Mouse (Mus musculus) regulatory T cell (primary cell): ENCODE data around the gene Olfr457.
"Not testable (repeated sequence)": the region's sequence is repeated elsewhere in the genome, so short reads cannot be mapped to it uniquely, and the experiment has no call there.

Experiments used
- in situ Hi-C: fragments of 300-600 bp; cut with MboI, MseI; formaldehyde crosslinking; loops from one replicate; pipeline ENCODE4 v1.15.1; 2025; ENCODE audit warnings: high pct_unique_total_duplicates

Olfr457 gene

DNA sequence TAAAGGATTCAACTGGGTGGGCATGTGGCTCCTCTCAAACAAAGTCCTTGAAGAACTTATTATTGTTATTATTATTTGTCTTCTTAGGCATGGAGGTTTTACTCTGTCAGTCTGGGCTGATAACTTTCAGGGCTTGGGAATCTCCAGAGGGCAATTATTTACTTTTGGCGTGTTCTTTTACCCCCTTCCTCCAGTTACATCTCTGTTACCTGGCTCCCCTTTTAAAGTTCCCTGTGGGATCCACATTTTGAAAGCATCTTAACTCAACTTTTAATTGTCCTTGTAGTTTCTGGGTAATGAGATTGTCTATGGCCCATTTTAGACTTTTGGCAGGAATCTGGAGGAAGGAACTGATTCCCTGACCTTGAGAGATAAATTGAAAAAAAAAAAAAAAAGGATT is at the start of gene Olfr457:
Gene Olfr457 (minus strand): TSS at position 101 of the 400 bp plus-strand sequence.
- in situ Hi-C loops, result no loop called here

DNA sequence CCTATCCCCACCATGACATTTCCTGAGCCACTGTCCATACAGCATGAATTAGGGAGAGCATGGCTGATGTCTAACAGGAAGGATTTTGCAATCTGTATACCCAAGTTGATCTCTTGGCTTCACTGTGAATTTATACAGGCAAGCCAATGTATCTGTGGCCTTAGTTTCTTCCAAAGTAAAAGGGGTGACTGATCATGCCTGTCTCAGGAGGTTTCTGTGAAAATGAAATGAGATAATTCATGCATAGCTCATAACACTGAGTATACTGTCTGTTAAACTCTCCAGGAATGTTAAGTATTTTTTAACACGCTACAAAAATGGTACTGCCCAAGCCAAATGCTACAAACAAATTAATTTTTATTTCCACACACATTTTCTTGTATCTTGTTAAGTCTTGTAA is 37.3 kb upstream of the Olfr457 start:
- in situ Hi-C loops, result no loop called here

DNA sequence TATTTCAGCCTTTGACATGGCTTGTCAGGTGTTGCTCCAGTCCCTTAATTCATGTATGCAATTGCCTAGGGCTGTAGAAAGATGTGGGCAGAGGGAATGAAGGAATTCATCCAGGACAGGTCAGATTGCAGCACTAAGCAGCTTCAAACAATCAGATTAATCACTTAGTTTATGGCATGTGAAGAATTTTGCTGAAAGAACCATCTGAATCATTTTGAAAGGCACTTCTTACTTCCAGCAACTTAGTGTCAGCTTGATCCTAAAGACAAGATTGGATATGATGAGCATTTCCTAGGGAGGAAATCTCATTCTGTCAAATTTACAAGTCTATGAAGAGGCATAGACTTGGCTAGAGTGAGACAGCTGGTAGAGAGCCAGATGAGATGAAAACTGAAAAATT is 33.2 kb upstream of the Olfr457 start:
- in situ Hi-C loops, result no loop called here

DNA sequence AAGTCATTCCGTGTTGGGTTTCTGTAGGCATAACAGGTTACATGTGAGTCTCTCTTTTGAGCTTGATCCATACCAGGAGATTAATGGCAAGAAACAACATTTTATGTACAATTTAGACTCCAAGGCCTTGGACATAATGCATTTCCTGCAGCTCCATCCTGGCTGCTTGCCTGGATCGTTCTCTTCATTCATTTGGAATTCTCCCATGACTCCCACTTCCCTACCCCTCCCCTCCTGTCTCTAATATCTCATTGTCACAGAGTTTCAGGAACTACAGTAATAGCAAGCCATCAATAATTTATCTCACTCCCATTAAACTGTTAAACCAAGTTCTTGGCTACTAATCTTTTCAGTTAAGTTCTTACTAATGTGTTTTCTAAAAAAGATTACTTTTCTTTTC is 27.3 kb upstream of the Olfr457 start:
- in situ Hi-C loops, result no loop called here

DNA sequence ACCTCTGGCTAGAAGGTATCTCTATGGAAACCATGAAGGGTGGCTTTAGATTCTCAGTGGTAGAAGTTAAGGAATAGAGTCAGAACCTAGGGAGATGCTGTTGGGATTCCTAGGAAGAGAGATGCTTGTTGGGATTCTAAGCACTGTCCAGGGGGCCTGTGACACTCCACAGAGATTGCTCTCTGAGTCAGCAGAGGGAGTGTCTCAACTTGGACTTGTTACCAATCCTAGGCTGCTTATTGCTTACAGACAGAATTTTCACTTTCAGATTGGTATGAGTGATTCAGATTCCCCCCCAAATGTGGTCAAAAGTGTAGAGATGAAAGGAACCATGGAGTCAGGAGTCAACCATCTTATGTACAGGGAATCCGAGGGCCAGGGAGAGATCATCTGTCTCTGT is 13.6 kb upstream of the Olfr457 start:
- in situ Hi-C loops, result no loop called here

DNA sequence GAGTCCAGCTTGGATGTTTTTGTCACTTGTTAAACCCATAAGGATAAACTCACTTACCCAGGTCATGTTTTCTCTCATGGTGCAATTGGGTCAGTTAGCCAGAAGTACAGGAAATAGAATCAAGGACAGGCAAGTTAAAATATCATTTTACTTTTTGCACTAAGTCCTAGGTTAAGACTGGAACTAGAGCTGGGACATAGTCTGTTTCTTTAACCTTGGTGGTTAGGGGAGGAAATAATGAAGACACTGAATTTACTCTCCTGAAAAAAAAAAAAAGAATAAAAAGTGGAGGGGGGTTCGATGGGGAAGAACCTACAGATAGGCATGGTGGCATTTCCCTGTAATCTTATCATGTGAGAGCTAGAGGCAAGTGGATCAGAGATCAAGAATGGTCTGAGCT is 11.0 kb upstream of the Olfr457 start, which contains the start of gene Olfr456:
Gene Olfr456 (minus strand): TSS at position 101 of the 400 bp plus-strand sequence.
- in situ Hi-C loops, result no loop called here

DNA sequence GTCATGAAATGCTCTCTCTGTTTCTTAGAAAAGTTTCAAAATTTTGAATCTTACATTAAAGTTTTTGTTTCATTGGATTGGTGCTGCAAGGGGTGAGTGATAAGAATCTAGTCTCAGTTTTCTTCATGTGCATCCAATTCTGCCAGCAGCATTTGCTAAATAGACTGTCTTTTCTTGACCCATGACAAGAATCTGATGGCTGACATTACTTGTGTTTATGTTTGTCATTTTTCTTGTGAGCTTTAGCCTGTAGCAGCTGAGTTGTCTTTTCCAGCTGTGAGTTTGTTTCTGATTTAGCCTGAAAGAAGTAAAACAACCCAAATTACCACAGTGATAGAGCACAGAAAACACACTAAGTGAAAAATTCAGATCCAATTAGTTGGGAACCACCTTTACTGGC is 8.5 kb upstream of the Olfr457 start:
- in situ Hi-C loops, result no loop called here

DNA sequence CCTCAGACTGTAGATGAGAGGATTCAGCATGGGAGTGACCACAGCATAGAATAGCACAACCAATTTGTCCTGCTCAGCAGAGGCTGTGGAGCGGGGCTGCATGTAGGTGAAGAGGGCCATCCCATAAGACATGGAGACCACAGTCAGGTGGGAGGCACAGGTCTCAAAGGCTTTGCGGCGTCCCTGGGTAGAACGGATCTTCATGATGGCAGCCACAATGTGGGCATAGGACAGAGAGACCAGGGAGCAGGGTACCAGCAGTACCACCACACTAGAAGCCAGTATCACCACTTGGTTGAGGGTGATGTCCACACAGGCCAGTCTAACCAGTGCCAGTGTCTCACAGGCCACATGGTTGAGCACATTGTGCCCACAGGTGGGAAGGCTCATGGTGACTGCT is 4.8 kb downstream of the Olfr457 start:
- in situ Hi-C loops, result not testable (repeated sequence)

DNA sequence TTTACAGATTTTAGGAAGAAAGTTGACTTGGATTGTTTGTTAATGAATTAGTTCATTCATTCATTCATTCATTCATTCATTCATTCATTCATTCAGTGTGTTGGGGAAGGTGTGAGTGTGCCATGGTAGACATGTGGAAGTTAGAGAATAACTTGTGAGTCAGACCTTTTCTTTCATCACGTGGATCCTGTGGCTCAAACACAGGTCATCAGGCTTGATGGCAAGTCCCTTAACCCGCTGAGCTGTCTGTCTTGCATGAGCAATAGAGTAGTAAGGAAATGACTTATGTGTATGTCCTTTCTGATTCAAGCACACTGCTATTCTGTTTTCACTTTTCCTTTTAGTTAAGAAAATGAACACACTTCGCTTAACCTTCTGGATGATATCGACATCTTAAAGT is 5.6 kb downstream of the Olfr457 start:
- in situ Hi-C loops, result no loop called here

DNA sequence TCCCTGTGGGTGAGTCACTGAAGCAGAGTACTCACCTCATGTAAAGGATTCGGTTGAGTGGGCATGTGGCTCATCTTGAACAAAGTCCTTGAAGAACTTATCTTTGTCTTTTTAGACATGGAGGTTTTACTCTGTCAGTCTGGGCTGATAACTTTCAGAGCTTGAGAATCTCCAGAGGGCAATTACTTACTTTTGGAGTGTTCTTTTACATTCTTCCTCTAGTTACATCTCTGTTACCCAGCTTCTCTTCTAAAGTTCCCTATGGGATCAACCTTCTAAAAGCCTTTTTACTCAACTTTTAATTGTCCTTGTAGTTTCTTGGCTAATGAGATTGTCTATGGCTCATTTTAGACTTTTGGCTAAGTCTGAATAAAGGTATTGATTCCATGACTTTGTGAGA is 11.0 kb downstream of the Olfr457 start, which contains the start of gene Olfr458:
Gene Olfr458 (minus strand): TSS at position 101 of the 400 bp plus-strand sequence.
- in situ Hi-C loops, result no loop called here

DNA sequence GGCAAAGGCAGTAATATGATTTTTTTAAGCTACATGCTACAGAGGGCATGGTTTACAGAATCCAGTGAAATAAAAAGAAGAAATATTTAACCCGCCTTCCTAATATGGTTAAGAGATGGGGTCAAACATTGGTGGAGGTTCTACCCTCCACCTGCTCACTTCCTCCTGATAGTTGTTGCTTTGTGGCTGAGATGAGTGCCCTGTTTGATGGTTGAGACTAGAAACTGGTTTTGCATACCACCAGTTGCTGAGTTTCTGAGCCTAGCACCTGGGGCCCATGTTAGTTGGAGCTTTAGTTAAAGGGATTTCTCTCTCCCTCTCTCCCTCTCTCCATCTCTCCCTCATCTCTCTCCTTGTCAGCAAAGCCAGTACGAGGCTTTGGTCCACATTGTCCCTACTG is 28.8 kb downstream of the Olfr457 start:
- in situ Hi-C loops, result no loop called here

DNA sequence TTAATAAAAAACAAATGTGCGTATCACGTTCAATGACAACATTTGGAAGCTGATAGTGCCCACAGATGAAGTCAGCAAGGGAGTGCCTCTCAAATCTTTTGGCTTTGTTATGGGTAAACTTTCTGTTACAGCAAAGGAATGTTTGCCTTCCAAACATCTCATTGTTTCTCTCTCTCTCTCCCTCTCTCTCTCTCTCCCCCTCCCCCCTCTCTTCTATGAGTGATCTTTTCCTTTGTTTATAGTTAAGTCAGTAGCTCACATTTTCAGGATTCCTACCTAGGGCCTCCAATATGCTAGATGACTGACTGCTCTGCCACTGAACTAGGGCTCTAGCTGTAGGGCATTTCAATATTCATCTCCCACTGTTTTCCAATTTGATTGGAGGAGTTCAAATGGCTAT is 31.6 kb downstream of the Olfr457 start:
- in situ Hi-C loops, result no loop called here

DNA sequence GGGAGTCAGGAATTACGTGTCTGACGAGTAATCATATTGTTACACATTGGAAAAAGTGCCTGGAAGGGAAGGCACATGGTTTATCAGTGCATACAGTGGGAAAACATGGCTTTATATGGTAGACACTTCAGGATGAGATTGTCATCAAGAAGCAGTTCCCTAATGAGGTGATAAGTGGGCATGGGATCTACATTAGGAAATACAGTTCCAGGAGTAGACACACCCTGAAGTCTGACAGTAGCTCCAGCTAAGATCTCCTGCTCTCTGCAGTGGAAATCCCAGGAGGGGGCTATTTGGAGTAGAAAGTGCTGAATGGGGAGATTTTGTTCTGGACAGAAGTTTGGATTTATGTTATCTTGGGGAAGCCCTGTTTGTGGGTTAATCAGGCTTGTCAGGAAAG is 34.7 kb downstream of the Olfr457 start:
- in situ Hi-C loops, result no loop called here

DNA sequence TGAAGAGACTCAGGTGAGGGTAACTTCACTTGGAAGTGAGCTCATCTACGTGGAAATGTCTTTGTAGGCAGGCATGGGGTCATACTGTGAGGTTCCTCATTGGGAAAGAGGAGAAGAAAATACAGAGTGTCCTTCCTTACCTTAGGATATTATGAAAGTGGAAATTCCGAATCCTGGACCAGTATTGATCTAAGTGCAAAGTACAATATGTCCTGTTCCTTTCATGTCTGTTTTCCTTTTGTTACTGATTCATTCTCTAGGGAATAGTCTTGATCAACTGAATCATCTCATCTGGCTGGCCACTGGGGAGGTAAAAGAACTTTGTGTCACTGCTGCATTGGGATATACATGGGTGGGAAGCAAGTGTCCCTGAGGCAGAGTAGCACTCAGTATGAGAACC is 40.6 kb downstream of the Olfr457 start:
- in situ Hi-C loops, result no loop called here

DNA sequence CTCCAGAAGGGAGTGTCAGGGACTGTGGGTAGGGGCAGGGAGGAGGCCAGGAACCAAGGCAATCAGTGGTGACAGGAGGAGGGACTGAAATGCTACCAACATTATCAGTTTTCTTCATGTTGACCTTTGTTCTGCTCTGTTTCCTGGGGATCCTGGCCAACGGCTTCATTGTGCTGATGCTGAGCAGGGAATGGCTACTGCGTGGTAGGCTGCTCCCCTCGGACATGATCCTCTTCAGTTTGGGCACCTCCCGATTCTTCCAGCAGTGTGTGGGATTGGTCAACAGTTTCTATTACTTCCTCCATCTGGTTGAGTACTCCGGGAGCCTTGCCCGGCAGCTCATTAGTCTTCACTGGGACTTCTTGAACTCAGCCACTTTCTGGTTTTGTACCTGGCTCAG is 41.7 kb downstream of the Olfr457 start, which contains the start of gene Tas2r126:
Gene Tas2r126 (plus strand): TSS at position 90 of the 400 bp plus-strand sequence.
- in situ Hi-C loops, result no loop called here

DNA sequence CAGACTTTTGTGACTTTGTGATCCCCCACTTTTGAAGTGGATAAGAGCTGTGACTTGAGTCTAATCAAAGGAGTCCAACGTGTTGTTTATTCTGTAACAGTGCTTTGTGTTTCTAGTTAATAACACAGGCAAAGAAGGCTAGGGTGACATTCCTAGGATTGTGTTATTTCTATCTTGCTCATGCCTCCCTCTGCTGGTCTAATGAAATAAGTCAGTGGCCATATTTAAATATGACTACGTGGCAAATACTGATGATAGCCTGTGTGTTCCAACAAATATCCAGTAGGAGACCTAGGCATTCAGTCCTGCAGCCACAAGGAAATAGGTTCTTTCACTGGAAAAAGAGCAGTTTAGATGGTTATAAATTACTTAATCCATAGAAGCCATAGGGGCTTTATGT is 42.6 kb downstream of the Olfr457 start:
- in situ Hi-C loops, result no loop called here

DNA sequence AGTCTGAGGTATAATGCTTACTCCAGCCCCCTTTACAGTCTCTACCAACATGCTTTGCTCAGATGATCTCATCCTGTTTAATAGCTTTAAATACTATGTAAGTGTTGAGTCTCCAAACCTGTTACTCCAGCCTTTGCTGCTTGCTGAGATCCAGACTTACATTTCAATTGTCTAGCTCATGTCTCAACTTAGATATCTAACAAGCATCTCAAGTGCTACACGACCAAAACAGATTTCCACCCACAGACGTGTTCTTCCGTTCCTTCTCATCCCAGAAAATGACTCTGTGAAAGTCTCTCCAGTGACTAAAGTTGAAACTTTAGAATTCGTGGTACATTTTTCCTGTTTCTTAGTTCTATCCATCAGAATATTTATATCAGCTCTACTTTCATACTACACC is 49.8 kb downstream of the Olfr457 start:
- in situ Hi-C loops, result no loop called here

DNA sequence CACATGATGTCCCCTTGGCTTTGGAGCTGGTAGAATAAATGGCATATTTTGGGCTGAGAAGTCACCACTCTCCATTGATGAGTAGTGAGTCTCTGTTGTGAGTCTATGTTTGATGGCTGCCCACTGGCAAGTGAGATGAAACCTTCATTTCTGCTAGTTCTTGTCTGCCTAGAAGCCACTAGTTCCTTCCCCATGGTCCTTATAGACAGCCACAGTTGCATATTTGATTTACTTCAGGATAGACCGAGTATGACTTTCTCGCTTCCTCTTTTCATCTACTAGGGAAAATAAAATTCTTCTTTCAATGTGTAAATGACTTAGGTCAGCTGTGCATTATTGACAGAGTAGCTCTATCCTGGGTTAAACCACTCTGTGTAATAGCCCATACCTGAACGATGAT is 51.7 kb downstream of the Olfr457 start:
- in situ Hi-C loops, result no loop called here

DNA sequence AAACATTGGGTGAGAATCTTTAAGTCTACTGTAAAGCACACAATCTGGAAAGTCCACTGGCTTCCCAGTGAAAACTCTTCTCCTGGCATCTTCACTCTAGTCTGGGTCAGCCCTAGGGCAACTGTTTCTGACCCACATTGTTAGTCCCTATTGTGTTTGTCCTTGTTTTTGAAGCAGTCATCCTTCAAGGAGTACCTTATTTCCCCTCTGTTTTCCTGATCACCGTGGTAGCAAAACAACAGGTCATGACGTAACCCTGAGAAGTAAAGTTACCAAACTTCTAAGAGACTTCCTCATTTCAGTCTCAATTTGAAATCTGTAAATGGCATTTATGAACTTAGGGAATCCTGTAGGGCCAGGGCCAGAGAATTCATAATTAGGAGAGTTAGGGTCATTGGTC is 54.7 kb downstream of the Olfr457 start:
- in situ Hi-C loops, result no loop called here

DNA sequence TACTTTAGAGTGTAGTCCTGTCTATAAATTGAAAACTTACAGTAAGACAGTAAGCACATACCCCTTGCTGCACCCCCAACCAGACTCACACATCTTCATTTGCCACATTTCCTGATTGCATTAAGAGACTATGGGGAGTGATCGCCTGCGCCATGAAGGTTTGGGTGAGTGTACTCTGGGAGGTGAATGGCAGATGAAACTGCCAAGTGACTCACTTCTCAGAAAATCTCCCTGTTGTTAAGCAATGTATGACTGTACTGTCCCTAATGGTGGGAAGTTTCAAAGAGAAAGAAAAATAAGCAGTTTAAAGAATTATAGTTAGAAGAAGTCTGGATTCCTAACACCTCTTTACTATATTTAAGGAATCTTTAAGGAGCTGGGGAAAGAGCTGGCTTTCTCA is 56.7 kb downstream of the Olfr457 start:
- in situ Hi-C loops, result no loop called here
